Mouse (Mus musculus) erythroblast, embryonic 14.5 days (primary cell): ENCODE measurements around the gene Rdh8. TPM values are rescaled to one million over a fixed set of nuclear protein-coding genes. Genes with fewer than 3 reads are reported as not detected.

Source experiments
- H3K27me3 ChIP-seq: 2 replicates; pipeline ENCODE4 v1.6.1; 2012; ENCODE audit warnings: inconsistent platforms; ENCODE audit not compliant: control insufficient read depth
- H3K36me3 ChIP-seq: 2 replicates; pipeline ENCODE4 v1.6.1; 2012; ENCODE audit warnings: mild to moderate bottlenecking, inconsistent platforms; ENCODE audit not compliant: control insufficient read depth
- H3K4me1 ChIP-seq: 2 replicates; pipeline ENCODE4 v1.6.1; 2012; ENCODE audit warnings: inconsistent platforms; ENCODE audit not compliant: control insufficient read depth
- H3K4me3 ChIP-seq: replicated peaks from 2 replicates; pipeline ENCODE3; 2012; ENCODE audit warnings: moderate library complexity, mild to moderate bottlenecking, inconsistent platforms
- H3K9me3 ChIP-seq: 2 replicates; pipeline ENCODE4 v1.6.1; 2012; ENCODE audit warnings: low read length, inconsistent platforms, mixed read lengths; ENCODE audit not compliant: control insufficient read depth
- GATA1 ChIP-seq: IDR thresholded peaks from 2 replicates; pipeline ENCODE4 v1.6.1; 2012; ENCODE audit warnings: low read length, inconsistent platforms, mixed read lengths
- TAL1 ChIP-seq: IDR thresholded peaks from 3 replicates; pipeline ENCODE4 v1.6.1; 2012; ENCODE audit warnings: low read length, inconsistent platforms, mixed read lengths
- polyA plus RNA-seq: library from polyadenylated mRNA; stranded (reverse); fragments of >175 nt; gene quantifications from 2 replicates; pipeline ENCODE4 v1.2.3, GENCODE M21; 2012

Gene Rdh8
- polyA plus RNA-seq, 1 experiment: not detected

- Histone ChIP-seq H3K4me1 (peaks cover 8% of the 10 kb centered on the region), H3K4me3 (no peak overlapping the region), H3K9me3 (no peaks in the 10 kb centered on the region), H3K27me3 (peaks cover 21% of the 10 kb centered on the region), H3K36me3 (no peaks in the 10 kb centered on the region)
- TF ChIP-seq GATA1 (no peak), TAL1 (no peak)
These were observed 8.0 kb upstream of the Rdh8 start for GRCm38 (mm10) chr9:20810271-20810670.

GRCm38 (mm10) chr9:20810773-20811172, 7.5 kb upstream of the Rdh8 start:
- Histone ChIP-seq H3K4me3 (no peak overlapping the region), H3K27me3 (peaks cover 21% of the 10 kb centered on the region), H3K4me1 (peaks cover 8% of the 10 kb centered on the region), H3K36me3 (no peaks in the 10 kb centered on the region), H3K9me3 (no peaks in the 10 kb centered on the region)
- TF ChIP-seq GATA1 (no peak), TAL1 (no peak)

- Histone ChIP-seq H3K9me3 (no peaks in the 10 kb centered on the region), H3K4me1 (peaks cover 8% of the 10 kb centered on the region), H3K4me3 (no peak overlapping the region), H3K27me3 (peaks cover 24% of the 10 kb centered on the region), H3K36me3 (no peaks in the 10 kb centered on the region)
- TF ChIP-seq GATA1: no peak
- TF ChIP-seq TAL1: no peak
These were observed 5.6 kb upstream of the Rdh8 start for GRCm38 (mm10) chr9:20812537-20813271.

- Histone ChIP-seq H3K9me3 (no peaks in the 10 kb centered on the region), H3K4me1 (peaks cover 8% of the 10 kb centered on the region), H3K36me3 (no peaks in the 10 kb centered on the region), H3K27me3 (peaks cover 24% of the 10 kb centered on the region), H3K4me3 (no peak within 1 kb of the TSS)
- TF ChIP-seq GATA1 (no peak), TAL1 (no peak)
These were observed 3.6 kb upstream of the Rdh8 start, which contains the start of gene Col5a3 for GRCm38 (mm10) chr9:20814521-20815272. Gene Col5a3, minus strand, starts transcription at chr9:20815067.

GRCm38 (mm10) chr9:20820001-20820400, 1.7 kb downstream of the Rdh8 start:
- H3K4me3 ChIP-seq: no peak overlapping the region
- no peaks in the 10 kb centered on the region for H3K36me3 ChIP-seq
- H3K27me3 ChIP-seq: peaks cover 6% of the 10 kb centered on the region
- no peak for TF ChIP-seq GATA1
- no peak for TF ChIP-seq TAL1
- H3K4me1 ChIP-seq: peaks cover 2% of the 10 kb centered on the region
- no peaks in the 10 kb centered on the region for H3K9me3 ChIP-seq

GRCm38 (mm10) chr9:20822821-20823220, 4.5 kb downstream of the Rdh8 start:
- Histone ChIP-seq H3K4me1 (no peaks in the 10 kb centered on the region), H3K27me3 (no peaks in the 10 kb centered on the region)

GRCm38 (mm10) chr9:20825781-20826180, 7.5 kb downstream of the Rdh8 start:
- Histone ChIP-seq H3K27me3 (no peaks in the 10 kb centered on the region), H3K9me3 (no peaks in the 10 kb centered on the region), H3K4me3 (no peak overlapping the region), H3K36me3 (no peaks in the 10 kb centered on the region), H3K4me1 (no peaks in the 10 kb centered on the region)
- no peak for TF ChIP-seq TAL1
- no peak for TF ChIP-seq GATA1

More at GRCm38 (mm10) chr9:20822821-20823220, 4.5 kb downstream of the Rdh8 start:
- H3K4me3 ChIP-seq: no peak overlapping the region
- H3K36me3 ChIP-seq: no peaks in the 10 kb centered on the region
- H3K9me3 ChIP-seq: no peaks in the 10 kb centered on the region
- no peak for TF ChIP-seq TAL1
- TF ChIP-seq GATA1: no peak

- no peak overlapping the region for H3K4me3 ChIP-seq
- TF ChIP-seq TAL1 (no peak), GATA1 (no peak)
These were observed 9.8 kb downstream of the Rdh8 start for GRCm38 (mm10) chr9:20828127-20828526.

GRCm38 (mm10) chr9:20830901-20831643, 12.8 kb downstream of the Rdh8 start:
- Histone ChIP-seq H3K4me3 (no peak overlapping the region), H3K36me3 (no peaks in the 10 kb centered on the region), H3K9me3 (no peaks in the 10 kb centered on the region), H3K27me3 (peaks cover 7% of the 10 kb centered on the region), H3K4me1 (no peaks in the 10 kb centered on the region)
- TF ChIP-seq TAL1 (no peak), GATA1 (no peak)

More at GRCm38 (mm10) chr9:20828127-20828526, 9.8 kb downstream of the Rdh8 start:
- Histone ChIP-seq H3K36me3 (no peaks in the 10 kb centered on the region), H3K9me3 (no peaks in the 10 kb centered on the region), H3K27me3 (peaks cover 6% of the 10 kb centered on the region), H3K4me1 (no peaks in the 10 kb centered on the region)
